Mouse (Mus musculus) forebrain, postnatal 0 days (tissue): ENCODE results near the gene Stim1. TPM values are rescaled to one million over a fixed set of nuclear protein-coding genes. Genes with fewer than 3 reads are reported as not detected.
A peak's percentile ranks its signal among the peaks of the same experiment; 100 is the strongest.

Experiments
- ATAC-seq: fragments of 200-750 bp; cut with Nextera tagmentation; 2 replicates; pipeline ENCODE4 v1.8.0; 2017; ENCODE audit warnings: mild to moderate bottlenecking, moderate library complexity
- DNase-seq: peaks from one replicate; pipeline ENCODE4 v3.0.0-alpha.2; 2015
- H3K27ac ChIP-seq: fragments of 300-500 bp; sonication (generic); 2 replicates; pipeline ENCODE4 v1.5.1; 2014; ENCODE audit warnings: low read depth, mild to moderate bottlenecking, antibody characterized with exemption, low read length, moderate library complexity, mixed read lengths
- H3K27me3 ChIP-seq: fragments of 300-500 bp; sonication (generic); 2 replicates; pipeline ENCODE4 v1.6.1; 2014; ENCODE audit warnings: mild to moderate bottlenecking, low read length, mixed read lengths; ENCODE audit not compliant: insufficient read depth
- H3K36me3 ChIP-seq: fragments of 300-500 bp; sonication (generic); 2 replicates; pipeline ENCODE4 v1.6.1; 2014; ENCODE audit warnings: mild to moderate bottlenecking, moderate library complexity; ENCODE audit not compliant: insufficient read depth
- H3K4me1 ChIP-seq: fragments of 300-500 bp; sonication (generic); 2 replicates; pipeline ENCODE4 v1.6.1; 2014; ENCODE audit warnings: antibody characterized with exemption; ENCODE audit not compliant: insufficient read depth
- H3K4me2 ChIP-seq: fragments of 300-500 bp; sonication (generic); 2 replicates; pipeline ENCODE4 v1.6.1; 2014; ENCODE audit warnings: low read depth, mild to moderate bottlenecking, moderate library complexity
- H3K4me3 ChIP-seq: fragments of 300-500 bp; sonication (generic); 2 replicates; pipeline ENCODE4 v1.5.1; 2014; ENCODE audit warnings: low read depth, low read length, mixed read lengths
- H3K9ac ChIP-seq: fragments of 300-500 bp; sonication (generic); 2 replicates; pipeline ENCODE4 v1.6.1; 2014; ENCODE audit warnings: mild to moderate bottlenecking
- H3K9me3 ChIP-seq: fragments of 300-500 bp; sonication (generic); 2 replicates; pipeline ENCODE4 v1.6.1; 2016; ENCODE audit warnings: low read length
- CTCF ChIP-seq: sonication (generic); IDR thresholded peaks from 2 replicates; pipeline ENCODE4 v1.5.1; 2016; ENCODE audit warnings: antibody characterized with exemption, control low read depth, low read depth
- WGBS: fragments of 180-500 bp; shearing (Covaris S2); extraction: QIAGEN DNeasy Blood & Tissue Kit; methylation state at CpG from one replicate; pipeline ENCODE4 v1.1.7; 2014; 5-methylcytosine and 5-hydroxymethylcytosine counted together
- polyA plus RNA-seq: library from polyadenylated mRNA; unstranded; fragments of >200 nt; fragmentation: Nextera tagmentation; extraction: Ambion mirVana; gene quantifications from 2 replicates; pipeline ENCODE4 v1.2.1, GENCODE M21; 2015
- total RNA-seq: library from RNA; depleted of rRNA; stranded (reverse); fragments of >200 nt; gene quantifications from 2 replicates; pipeline ENCODE4 v1.2.3, GENCODE M21; 2014

The Stim1 gene
- total and polyA plus RNA-seq, 2 experiments from 2014 or later, result 15.5 to 30.5 TPM

GRCm38 (mm10) chr7:102415841-102416240 lies 148.2 kb downstream of the Stim1 start:
- Histone ChIP-seq H3K36me3 (no peaks in the 10 kb centered on the region), H3K4me3 (no peak overlapping the region), H3K9ac (no peak overlapping the region), H3K9me3 (no peaks in the 10 kb centered on the region), H3K4me1 (no peaks in the 10 kb centered on the region), H3K4me2 (no peak overlapping the region), H3K27me3 (no peaks in the 10 kb centered on the region), H3K27ac (no peak overlapping the region)
- ATAC-seq (no peak), DNase-seq (no peak)
- 32% methylated on average over 6 of the region's 6 CpGs for WGBS
- no peak for TF ChIP-seq CTCF

- H3K36me3 ChIP-seq, result no peaks in the 10 kb centered on the region
- H3K4me1 ChIP-seq, result no peaks in the 10 kb centered on the region
- 3% methylated on average over 4 of the region's 4 CpGs for WGBS
- H3K27me3 ChIP-seq, result no peaks in the 10 kb centered on the region
- DNase-seq, result peak; percentile 79
- no peak overlapping the region for H3K4me3 ChIP-seq
- no peak overlapping the region for H3K9ac ChIP-seq
- no peak overlapping the region for H3K4me2 ChIP-seq
- no peaks in the 10 kb centered on the region for H3K9me3 ChIP-seq
- TF ChIP-seq CTCF, result peak; percentile 91
- peak; percentile 86 for ATAC-seq
- H3K27ac ChIP-seq, result no peak overlapping the region
These were observed 149.8 kb downstream of the Stim1 start for GRCm38 (mm10) chr7:102417398-102417797.

GRCm38 (mm10) chr7:102422036-102422435 lies 154.4 kb downstream of the Stim1 start:
- ATAC-seq (no peak), DNase-seq (no peak)
- Histone ChIP-seq H3K27ac (no peak overlapping the region), H3K4me2 (no peak overlapping the region), H3K9ac (no peak overlapping the region), H3K27me3 (no peaks in the 10 kb centered on the region), H3K36me3 (0 out of 2 replicates have a peak, but pooled peaks cover 3% of the 10 kb centered on the region), H3K4me1 (no peaks in the 10 kb centered on the region), H3K4me3 (no peak overlapping the region), H3K9me3 (no peaks in the 10 kb centered on the region)
- TF ChIP-seq CTCF, result no peak
- 94% methylated on average over 2 of the region's 2 CpGs for whole genome bisulfite sequencing

- WGBS, result 54% methylated on average over 6 of the region's 6 CpGs
- no peak for ATAC-seq
These were observed 158.5 kb downstream of the Stim1 start for GRCm38 (mm10) chr7:102425933-102426685.

GRCm38 (mm10) chr7:102434344-102434743 lies 166.7 kb downstream of the Stim1 start:
- Histone ChIP-seq H3K27ac (no peak overlapping the region), H3K27me3 (no peaks in the 10 kb centered on the region), H3K4me1 (no peaks in the 10 kb centered on the region), H3K36me3 (peaks cover 26% of the 10 kb centered on the region), H3K4me2 (no peak overlapping the region), H3K9ac (no peak overlapping the region), H3K4me3 (no peak overlapping the region), H3K9me3 (no peaks in the 10 kb centered on the region)
- ATAC-seq, result no peak
- no peak for DNase-seq
- WGBS, result 79% methylated on average over 2 of the region's 2 CpGs
- TF ChIP-seq CTCF, result no peak

More at GRCm38 (mm10) chr7:102425933-102426685, 158.5 kb downstream of the Stim1 start:
- no peak for TF ChIP-seq CTCF
- Histone ChIP-seq H3K27me3 (no peaks in the 10 kb centered on the region), H3K4me3 (no peak overlapping the region), H3K4me1 (no peaks in the 10 kb centered on the region), H3K9me3 (no peaks in the 10 kb centered on the region), H3K9ac (no peak overlapping the region), H3K36me3 (peaks cover 9% of the 10 kb centered on the region), H3K4me2 (no peak overlapping the region), H3K27ac (no peak overlapping the region)
- DNase-seq, result no peak

GRCm38 (mm10) chr7:102440822-102441656 lies 173.4 kb downstream of the Stim1 start:
- Histone ChIP-seq H3K36me3 (peaks cover 5% of the 10 kb centered on the region; the same call in 1 of the 2 replicates), H3K27me3 (no peaks in the 10 kb centered on the region), H3K9me3 (no peaks in the 10 kb centered on the region), H3K9ac (peak overlapping the region; percentile 36; the same call in 1 of the 2 replicates), H3K4me1 (no peaks in the 10 kb centered on the region), H3K27ac (peak overlapping the region; percentile 70), H3K4me3 (peak overlapping the region; percentile 60), H3K4me2 (peak overlapping the region; percentile 42)
- 51% methylated on average over 15 of the region's 15 CpGs for WGBS
- DNase-seq (no peak), ATAC-seq (no peak; the same call in 1 of the 2 replicates)
- no peak for TF ChIP-seq CTCF
